Mouse (Mus musculus) spleen, adult 2 months (tissue): ENCODE data around the gene Dcbld2.

Experiments used
- CTCF ChIP-seq: fragments of 200-500 bp; IDR thresholded peaks from 2 replicates; pipeline ENCODE4 v1.5.1; 2011; ENCODE audit warnings: mild to moderate bottlenecking, inconsistent platforms; ENCODE audit not compliant: insufficient read depth, insufficient read length, insufficient replicate concordance; ENCODE audit errors: extremely low read depth
- POLR2A ChIP-seq: fragments of 200-500 bp; IDR thresholded peaks from 2 replicates; pipeline ENCODE4 v1.6.1; 2011; ENCODE audit warnings: low read depth, low read length, inconsistent platforms

DNA sequence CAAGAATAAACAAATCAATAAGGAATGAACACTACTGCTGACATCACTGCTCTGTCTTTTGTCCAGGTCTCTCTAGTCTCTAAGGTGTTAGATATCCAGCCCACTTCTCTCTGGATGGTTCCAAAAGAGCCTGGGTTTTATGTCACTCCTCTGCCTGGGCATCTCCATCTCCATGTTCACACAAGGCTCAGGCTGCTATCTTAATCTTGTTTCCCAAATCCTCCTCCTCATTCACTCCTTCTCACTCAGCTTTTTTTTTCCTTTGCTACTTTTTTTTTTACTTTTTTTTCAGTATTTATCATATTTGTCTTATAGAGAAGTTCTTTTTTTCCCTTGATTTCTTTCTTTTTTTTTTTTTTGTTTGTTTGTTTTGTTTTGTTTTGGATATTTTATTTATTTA, 96.7 kb downstream of the Dcbld2 start:
- TF ChIP-seq POLR2A (no peak), CTCF (no peak)
